8 mouse cellular contexts compared by ENCODE assay signal in the genomic region with DNA sequence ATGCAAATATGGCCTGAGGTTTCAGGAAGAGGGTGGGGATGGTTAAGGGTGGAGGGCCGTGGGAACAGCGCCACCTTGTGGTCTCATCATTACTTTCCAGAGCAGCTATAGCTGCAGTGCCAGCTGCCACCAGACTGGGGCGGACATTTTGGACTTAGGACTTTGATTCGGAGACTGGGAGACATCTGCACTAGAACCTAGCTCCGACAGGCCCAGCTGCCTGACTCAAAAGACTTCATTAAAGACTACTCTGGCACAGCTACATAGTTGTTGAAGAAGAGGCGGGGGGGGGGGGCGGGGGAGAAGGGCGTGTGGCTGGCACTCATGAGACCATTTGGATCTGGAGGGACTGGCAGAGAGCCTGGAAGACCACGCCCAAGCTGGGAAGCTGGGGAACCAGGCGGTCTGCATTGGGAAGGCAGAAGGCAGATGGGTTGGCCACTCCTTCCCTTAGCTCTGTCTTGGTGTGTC. TPM values are rescaled to one million over a fixed set of nuclear protein-coding genes. Genes with fewer than 3 reads are reported as not detected.
DNase-seq lines count a peak whose midpoint lies in the region; ATAC-seq lines count a peak whose summit lies in the region.

No protein-coding gene starts in this region.

- ATAC-seq in hindbrain, embryonic 14.5 days (ENCODE audit: low FRiP score): peak; percentile 74

- 13% methylated on average over 7 of the region's 10 CpGs for WGBS in hindbrain, embryonic 14.5 days

- peak; percentile 95 for DNase-seq in NIH3T3 (ENCODE audit: low read depth)
- DNase-seq in cerebellum, postnatal 10 days: peak; percentile 93 to 96
- DNase-seq in frontal cortex, postnatal 25 days (ENCODE audit: low spot score in 2 of 2): peak; percentile 74 to 76
- DNase-seq in hindbrain, embryonic 14.5 days (ENCODE audit: low spot score): peak; percentile 83
- peak; percentile 72 to 85 for DNase-seq in layer of hippocampus, postnatal 25 days (ENCODE audit: extremely low spot score in 1 of 2, low spot score in 1 of 2)
- peak; percentile 89 for DNase-seq in lung, postnatal 14 days
- DNase-seq in retina, embryonic 14.5 days (ENCODE audit: low spot score): peak; percentile 98
- peak; percentile 61 to 65 for DNase-seq in thymus, postnatal 36 days

- H3K4me2 ChIP-seq in hindbrain, embryonic 14.5 days (replicated peaks): 0 out of 2 replicates have a peak overlapping the region, but pooled peaks have one; percentile 16

- no peaks in the 10 kb centered on the region for H3K9me3 ChIP-seq in hindbrain, embryonic 14.5 days (ENCODE audit: control insufficient read depth, low read length)

- no peak overlapping the region for H3K9ac ChIP-seq in hindbrain, embryonic 14.5 days

- 0 out of 2 replicates have a peak, but pooled peaks cover 3% of the 10 kb centered on the region for H3K4me1 ChIP-seq in hindbrain, embryonic 14.5 days (replicated peaks; ENCODE audit: control insufficient read depth, insufficient read depth, low read length)

- no peak overlapping the region for H3K4me3 ChIP-seq in hindbrain, embryonic 14.5 days (replicated peaks; ENCODE audit: low read length)

- H3K27me3 ChIP-seq in hindbrain, embryonic 14.5 days (ENCODE audit: control insufficient read depth, insufficient read depth, low read length): no peaks in the 10 kb centered on the region

- no peaks in the 10 kb centered on the region for H3K36me3 ChIP-seq in hindbrain, embryonic 14.5 days (replicated peaks; ENCODE audit: control insufficient read depth, insufficient read depth)

- no peak overlapping the region for H3K27ac ChIP-seq in hindbrain, embryonic 14.5 days

RNA-seq across cellular contexts. Expression of a gene that starts 21.4 kb away (rescaled TPM):
- polyA plus RNA-seq in hindbrain, embryonic 14.5 days (2014; fragmentation: Nextera tagmentation; extraction: Ambion mirVana): 28.3 and 32.0 TPM in 2 replicates
- total RNA-seq in layer of hippocampus, postnatal 25 days (2021): 100 to 1,000 TPM; 218 to 244 TPM

RNA-seq across cellular contexts. Expression of a gene that starts 45.4 kb away (rescaled TPM):
- polyA plus RNA-seq in hindbrain, embryonic 14.5 days (2014; fragmentation: Nextera tagmentation; extraction: Ambion mirVana): 3.8 and 4.0 TPM in 2 replicates
- 100 to 1,000 TPM; 645 to 717 TPM for total RNA-seq in layer of hippocampus, postnatal 25 days (2021)
